In genomic region chr8:71476099-71476940, GRCm38 (mm10) we compare ENCODE assay signal across 1 mouse cellular context.
TF ChIP-seq lines count a peak whose summit lies in the region.

No protein-coding gene starts in this region.

TF ChIP-seq in CH12.LX, 34 proteins besides CTCF, POLR2A, EP300 and RAD21 (continued from another document):
- TF ChIP-seq RCOR1 (conservative IDR thresholded peaks at IDR 0.05; ENCODE audit: low read depth, low read length) (no peak), NRF1 (IDR thresholded peaks at IDR 0.05; ENCODE audit: low read depth, low read length) (peak; percentile 23; the same call in 1 of the 2 replicates), CHD1 (IDR thresholded peaks at IDR 0.05; ENCODE audit: low read depth, low read length) (no peak), GABPA (IDR thresholded peaks at IDR 0.05; ENCODE audit: insufficient replicate concordance, low read depth, low read length) (no peak), USF2 (conservative IDR thresholded peaks at IDR 0.05; ENCODE audit: low read depth, low read length) (no peak), ZMIZ1 (IDR thresholded peaks at IDR 0.05; ENCODE audit: low read depth, low read length) (peak; percentile 65), TCF12 (IDR thresholded peaks at IDR 0.05; ENCODE audit: low read depth, low read length) (0 out of 2 replicates have a peak, but pooled peaks have one; percentile 13), PAX5 (IDR thresholded peaks at IDR 0.05; ENCODE audit: low read length) (no peak), MAX (IDR thresholded peaks at IDR 0.05; ENCODE audit: low read length) (no peak), ETS1 (conservative IDR thresholded peaks at IDR 0.05; ENCODE audit: low read depth, low read length) (no peak), NELFE (IDR thresholded peaks at IDR 0.05; ENCODE audit: low read depth, low read length) (no peak), ELF1 (IDR thresholded peaks at IDR 0.05; ENCODE audit: low read depth, low read length) (0 out of 2 replicates have a peak, but pooled peaks have one; percentile 45), SIN3A (IDR thresholded peaks at IDR 0.05; ENCODE audit: low read length) (no peak), POLR2AphosphoS2 (IDR thresholded peaks at IDR 0.05; ENCODE audit: low read depth, low read length) (peak; percentile 87), MEF2A (IDR thresholded peaks at IDR 0.05; ENCODE audit: borderline replicate concordance, low read depth, low read length) (no peak), ZC3H11A (IDR thresholded peaks at IDR 0.05; ENCODE audit: low read depth, low read length) (no peak), JUN (IDR thresholded peaks at IDR 0.05; ENCODE audit: insufficient read depth, low read depth, low read length) (no peak), MAZ (IDR thresholded peaks at IDR 0.05; ENCODE audit: low read depth, low read length) (no peak), HCFC1 (IDR thresholded peaks at IDR 0.05; ENCODE audit: low read depth, low read length) (no peak)
